ENCODE assay signal across 21 mouse cellular contexts in the genomic region with DNA sequence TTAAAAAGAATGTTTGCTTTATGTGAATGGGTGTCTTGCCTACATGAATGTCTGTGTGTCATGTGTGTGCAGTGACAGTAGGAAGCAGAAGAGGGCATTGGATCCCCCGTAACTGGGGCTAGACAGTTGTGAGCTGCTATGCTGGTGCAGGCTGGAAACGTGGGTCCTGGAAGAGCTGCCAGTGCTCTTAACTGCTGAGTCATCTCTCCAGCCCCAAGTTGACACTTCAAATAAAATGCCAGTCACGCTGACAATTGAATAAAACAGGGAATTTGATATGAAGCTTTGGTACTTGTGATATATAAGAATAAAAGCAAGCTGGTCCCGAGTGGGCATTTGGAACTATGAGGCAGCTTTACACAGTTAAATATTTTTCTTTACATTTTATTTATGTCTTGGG. TPM values are rescaled to one million over a fixed set of nuclear protein-coding genes. Genes with fewer than 3 reads are reported as not detected.
"Had no signal": no experiment of that assay in that cellular context is flagged by ENCODE, and none has a peak within 500 bp of the region (broad histone marks: within the 10 kb centered on the region; RNA-seq: fewer than 3 reads in every experiment).

No protein-coding gene starts in this region.

- H3K4me2 ChIP-seq: intestine, embryonic 15.5 days; limb, embryonic 12.5 days; lung, embryonic 14.5 days; midbrain, embryonic 15.5 days; neural tube, embryonic 13.5 days; stomach, embryonic 15.5 days had no signal

- H3K9ac ChIP-seq: intestine, embryonic 15.5 days; limb, embryonic 12.5 days; lung, embryonic 14.5 days; midbrain, embryonic 15.5 days; neural tube, embryonic 13.5 days; stomach, embryonic 15.5 days had no signal

- ATAC-seq: intestine, embryonic 15.5 days; midbrain, embryonic 15.5 days had no signal

- DNase-seq: kidney, adult 18-20 months; kidney, postnatal 14 days; lung, embryonic 14.5 days; lung, postnatal 10 days; lung, postnatal 4 days; right cerebral cortex, postnatal 14 days; thymus, adult 2 months; thymus, postnatal 25 days had no signal

- H3K9me3 ChIP-seq: intestine, embryonic 15.5 days; limb, embryonic 12.5 days; midbrain, embryonic 10.5 days; midbrain, embryonic 15.5 days; neural tube, embryonic 13.5 days; stomach, embryonic 15.5 days had no signal

- H3K4me3 ChIP-seq: intestine, embryonic 15.5 days; limb, embryonic 12.5 days; midbrain, embryonic 10.5 days; midbrain, embryonic 15.5 days; neural tube, embryonic 13.5 days; stomach, embryonic 15.5 days had no signal

- H3K4me1 ChIP-seq: intestine, embryonic 15.5 days; limb, embryonic 12.5 days; midbrain, embryonic 10.5 days; midbrain, embryonic 15.5 days; neural tube, embryonic 13.5 days; stomach, embryonic 15.5 days had no signal

- H3K27me3 ChIP-seq: intestine, embryonic 15.5 days; limb, embryonic 12.5 days; midbrain, embryonic 15.5 days; neural tube, embryonic 13.5 days; stomach, embryonic 15.5 days had no signal

- H3K27ac ChIP-seq: intestine, embryonic 15.5 days; limb, embryonic 12.5 days; midbrain, embryonic 10.5 days; midbrain, embryonic 15.5 days; neural tube, embryonic 13.5 days; stomach, embryonic 15.5 days had no signal

RNA-seq across cellular contexts. Expression of gene Map6d1, which starts 39.1 kb away (rescaled TPM):
- total RNA-seq: liver, adult 2 months; megakaryocyte, adult 5-6 weeks had no signal
- polyA plus RNA-seq: liver, adult 2 months had no signal

RNA-seq across cellular contexts. Expression of gene Cyp2ab1, which starts 45.0 kb away (rescaled TPM):
- total RNA-seq: layer of hippocampus, postnatal 25 days; left cerebral cortex, adult 8-10 months; left cerebral cortex, postnatal 25 days; liver, adult 2 months had no signal
- polyA plus RNA-seq: intestine, embryonic 15.5 days; kidney, embryonic 14.5 days; limb, embryonic 12.5 days; lung, embryonic 14.5 days; midbrain, embryonic 10.5 days; midbrain, embryonic 15.5 days; neural tube, embryonic 13.5 days; stomach, embryonic 15.5 days; testis, adult 2 months had no signal
